Mouse (Mus musculus) bone marrow, adult 2 months (tissue): ENCODE results near the gene 4921509C19Rik.

Experiments
- CTCF ChIP-seq: fragments of 200-500 bp; IDR thresholded peaks from 2 replicates; pipeline ENCODE4 v1.5.1; 2011; ENCODE audit warnings: low read length, control low read depth; ENCODE audit not compliant: control insufficient read depth, insufficient read depth
- POLR2A ChIP-seq: fragments of 200-500 bp; IDR thresholded peaks from 2 replicates; pipeline ENCODE4 v1.6.1; 2011; ENCODE audit warnings: low read depth, mild to moderate bottlenecking, control low read depth, low read length, borderline replicate concordance; ENCODE audit not compliant: control insufficient read depth

DNA sequence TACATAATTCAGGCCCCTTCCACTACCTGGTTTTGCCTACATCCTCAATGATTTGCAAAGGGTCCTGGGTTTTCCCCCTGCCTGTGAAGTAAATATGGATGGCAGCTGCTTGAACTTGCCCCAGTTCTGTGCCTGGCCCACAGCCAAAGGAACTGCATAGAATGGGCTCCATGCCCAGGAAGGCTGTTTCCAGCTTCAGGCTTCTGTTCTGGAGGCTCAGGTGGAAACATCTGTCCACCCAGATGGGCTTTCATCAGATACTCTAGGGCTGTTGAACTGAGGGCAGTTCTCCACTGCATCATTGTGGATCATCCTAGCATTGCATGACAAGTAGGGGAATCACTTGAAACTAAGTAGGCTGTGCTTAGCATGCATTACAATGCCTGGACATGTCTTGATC is 36.2 kb upstream of the 4921509C19Rik start:
- TF ChIP-seq CTCF (no peak), POLR2A (no peak)
